Mouse (Mus musculus) liver, postnatal 0 days (tissue): Measurements from ENCODE around the gene Pde11a.

Experiments used
- CTCF ChIP-seq: sonication (generic); IDR thresholded peaks from 2 replicates; pipeline ENCODE4 v1.5.1; 2016; ENCODE audit warnings: antibody characterized with exemption, low read depth
- EP300 ChIP-seq: IDR thresholded peaks from 2 replicates; pipeline ENCODE4 v1.6.1; 2016; ENCODE audit warnings: antibody characterized with exemption, low read depth, mild to moderate bottlenecking

DNA sequence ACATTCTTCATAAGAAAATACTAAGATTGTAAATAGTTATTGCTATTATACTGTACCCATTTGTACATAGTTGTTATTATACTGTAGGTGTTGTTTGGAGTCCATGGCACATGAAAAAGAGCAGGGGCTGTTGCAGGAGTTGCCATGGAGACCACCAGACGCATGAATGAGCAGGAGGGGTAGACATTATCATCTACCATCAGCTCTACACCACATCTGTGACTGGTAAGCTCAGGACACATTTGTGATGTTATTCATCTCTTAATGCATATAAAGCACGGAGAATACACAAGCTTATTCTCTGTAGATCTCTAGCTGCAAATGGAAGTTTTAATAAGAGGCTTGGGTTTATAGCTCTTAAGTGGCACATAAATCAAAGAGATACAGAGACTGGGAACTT lies 179.6 kb downstream of the Pde11a start:
- TF ChIP-seq EP300 (no peak), CTCF (no peak)
